Mouse (Mus musculus): Measurements from ENCODE around the gene Nucks1.

DNA sequence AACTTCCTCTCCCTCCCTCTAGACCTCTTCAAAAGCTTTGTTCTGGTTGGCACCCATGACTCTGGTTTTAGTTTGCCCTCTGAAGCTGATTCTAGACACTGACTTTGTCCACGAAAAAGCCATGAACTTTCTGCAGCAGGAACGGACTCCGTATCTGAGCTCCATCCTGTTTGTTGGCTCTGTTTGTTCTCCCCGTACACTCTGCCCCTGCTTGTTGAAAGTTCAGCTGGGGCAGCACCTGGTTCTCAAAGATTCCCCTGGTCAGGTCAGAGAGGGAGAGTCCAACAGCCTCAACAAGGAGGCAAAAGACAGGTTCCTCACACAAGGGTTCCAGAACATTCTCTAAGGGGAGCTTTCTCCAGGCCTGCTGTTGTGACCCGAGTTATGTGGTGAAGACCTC lies 47.1 kb downstream of the Nucks1 start:
- TF ChIP-seq POLR2A (IDR thresholded peaks at IDR 0.05; ENCODE audit: low read depth, low read length), result no peak
- no peak for TF ChIP-seq CTCF (IDR thresholded peaks at IDR 0.05; ENCODE audit: extremely low read depth, insufficient read length, insufficient replicate concordance, low read depth, low read length)
